Mouse (Mus musculus) forebrain, embryonic 15.5 days (tissue): ENCODE data around the gene Plvap. TPM values are rescaled to one million over a fixed set of nuclear protein-coding genes. Genes with fewer than 3 reads are reported as not detected.

Experiments used
- ATAC-seq: fragments of 200-750 bp; cut with Nextera tagmentation; replicated peaks from 2 replicates; pipeline ENCODE4 v1.8.0; 2017; ENCODE audit warnings: mild to moderate bottlenecking, moderate TSS enrichment, moderate library complexity
- H3K27ac ChIP-seq: fragments of 300-500 bp; sonication (generic); replicated peaks from 2 replicates; pipeline ENCODE4 v1.5.1; 2015; ENCODE audit warnings: mild to moderate bottlenecking, inconsistent platforms
- H3K27me3 ChIP-seq: fragments of 300-500 bp; sonication (generic); 2 replicates; pipeline ENCODE4 v1.6.1; 2015; ENCODE audit warnings: inconsistent platforms
- H3K36me3 ChIP-seq: fragments of 300-500 bp; sonication (generic); 2 replicates; pipeline ENCODE4 v1.6.1; 2015; ENCODE audit warnings: mild to moderate bottlenecking, inconsistent platforms
- H3K4me1 ChIP-seq: fragments of 300-500 bp; sonication (generic); 2 replicates; pipeline ENCODE4 v1.6.1; 2015; ENCODE audit warnings: inconsistent platforms
- H3K4me2 ChIP-seq: fragments of 300-500 bp; sonication (generic); replicated peaks from 2 replicates; pipeline ENCODE4 v1.6.1; 2015; ENCODE audit warnings: mild to moderate bottlenecking, inconsistent platforms
- H3K4me3 ChIP-seq: fragments of 300-500 bp; sonication (generic); 2 replicates; pipeline ENCODE4 v1.5.1; 2015; ENCODE audit warnings: mild to moderate bottlenecking, inconsistent platforms
- H3K9ac ChIP-seq: fragments of 300-500 bp; sonication (generic); replicated peaks from 2 replicates; pipeline ENCODE4 v1.6.1; 2015; ENCODE audit warnings: mild to moderate bottlenecking, inconsistent platforms
- H3K9me3 ChIP-seq: fragments of 300-500 bp; sonication (generic); 2 replicates; pipeline ENCODE4 v1.6.1; 2016; ENCODE audit warnings: inconsistent platforms
- WGBS: fragments of 180-500 bp; shearing (Covaris S2); methylation state at CpG from one replicate; pipeline ENCODE4 v1.1.7; 2015; ENCODE audit warnings: mixed read lengths; 5-methylcytosine and 5-hydroxymethylcytosine counted together
- polyA plus RNA-seq: library from polyadenylated mRNA; unstranded; fragments of >200 nt; fragmentation: Nextera tagmentation; extraction: Ambion mirVana; gene quantifications from 2 replicates; pipeline ENCODE4 v1.2.1, GENCODE M21; 2015

Plvap gene
- polyA plus RNA-seq, 1 experiment from 2014 or later = 6.0 TPM

DNA sequence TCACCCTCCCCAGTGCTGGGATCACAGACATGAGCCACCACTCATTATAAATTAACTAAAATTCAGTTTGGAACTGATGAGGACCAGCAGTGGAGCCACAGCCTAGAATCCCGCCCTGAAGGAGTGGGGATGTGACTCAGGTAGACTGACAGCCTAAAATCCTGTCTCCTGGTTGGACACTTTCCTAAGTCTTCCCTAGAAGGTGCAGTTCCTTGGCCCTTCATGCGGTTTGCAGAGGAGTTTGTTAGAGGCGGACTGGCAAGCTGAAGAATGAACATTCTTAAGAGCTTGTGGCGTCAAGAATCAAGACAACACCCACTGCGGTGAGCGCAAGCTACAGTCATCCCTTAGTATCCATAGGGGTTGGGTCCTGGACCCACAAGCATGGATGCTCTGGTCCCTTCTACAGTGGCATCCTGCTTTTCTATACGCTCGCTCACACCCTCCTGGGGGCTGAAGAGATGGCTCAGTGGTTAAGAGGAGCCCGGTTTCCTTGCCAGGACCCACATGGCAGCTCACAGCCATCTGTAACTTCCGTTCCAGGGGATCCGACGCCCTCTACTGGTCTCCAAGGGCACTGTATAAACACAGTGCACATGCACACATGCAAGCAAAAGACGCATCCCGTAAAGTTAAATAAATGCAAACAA, 34.2 kb downstream of the Plvap start:
- H3K4me1 ChIP-seq = peaks cover 27% of the 10 kb centered on the region
- peak overlapping the region; percentile 95 for H3K27ac ChIP-seq
- H3K27me3 ChIP-seq = no peaks in the 10 kb centered on the region
- no peaks in the 10 kb centered on the region for H3K9me3 ChIP-seq
- 35% methylated on average over 14 of the region's 14 CpGs for WGBS
- H3K4me2 ChIP-seq = peak overlapping the region; percentile 82
- peak; percentile 0; the same call in 1 of the 2 replicates for ATAC-seq
- H3K9ac ChIP-seq = peak overlapping the region; percentile 63; the same call in 1 of the 2 replicates
- H3K4me3 ChIP-seq = peak overlapping the region; percentile 60
- peaks cover 65% of the 10 kb centered on the region for H3K36me3 ChIP-seq

DNA sequence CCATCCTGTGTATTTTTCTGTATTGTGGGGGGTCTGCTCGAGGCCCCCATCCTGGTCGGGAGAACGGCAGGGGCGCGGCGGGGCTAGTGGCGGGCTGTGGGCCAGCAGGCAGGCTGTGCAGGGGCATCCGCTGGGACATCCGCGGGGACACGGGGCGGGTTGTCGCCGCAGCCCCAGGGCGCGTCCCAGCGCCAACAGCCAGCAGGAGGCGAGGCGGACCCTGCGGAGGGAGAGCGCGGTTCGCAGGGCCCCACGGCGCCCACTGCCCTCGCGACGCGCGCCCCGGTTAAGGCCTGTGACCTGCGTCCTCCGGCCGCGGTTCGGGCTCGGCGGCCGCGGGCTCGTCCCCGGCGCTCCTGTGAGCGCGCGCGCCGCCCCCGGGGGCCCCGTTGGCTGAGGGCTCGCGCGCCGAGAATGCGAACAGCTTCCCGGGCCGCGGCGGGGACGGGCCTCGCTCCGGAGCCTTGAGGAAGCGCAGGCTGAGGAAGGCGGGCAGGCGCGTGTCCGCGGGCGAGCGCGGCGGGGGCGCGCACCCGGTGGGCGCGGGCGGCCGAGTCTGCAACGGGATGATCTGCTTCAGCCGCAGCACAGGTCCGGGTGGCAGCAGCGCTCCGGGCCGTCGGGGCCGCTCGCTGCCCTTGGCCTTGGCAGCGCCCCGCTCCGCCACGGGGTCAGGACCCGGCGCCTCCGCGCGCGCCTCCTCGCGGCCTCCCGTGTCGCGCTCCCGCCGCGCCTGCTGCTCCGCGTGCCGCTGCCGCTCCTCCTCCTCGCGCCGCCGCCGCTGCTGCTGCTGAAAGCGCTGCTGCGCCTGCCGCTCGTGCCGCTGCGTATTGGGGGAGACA, 35.2 kb downstream of the Plvap start:
- Histone ChIP-seq H3K4me1 (peaks cover 20% of the 10 kb centered on the region), H3K27ac (peak overlapping the region; percentile 95), H3K4me3 (peak overlapping the region; percentile 60), H3K27me3 (no peaks in the 10 kb centered on the region), H3K36me3 (peaks cover 65% of the 10 kb centered on the region), H3K4me2 (peak overlapping the region; percentile 82), H3K9me3 (no peaks in the 10 kb centered on the region), H3K9ac (peak overlapping the region; percentile 63)
- WGBS = under 1% methylated on average over 76 of the region's 121 CpGs
- ATAC-seq = peak; percentile 70

DNA sequence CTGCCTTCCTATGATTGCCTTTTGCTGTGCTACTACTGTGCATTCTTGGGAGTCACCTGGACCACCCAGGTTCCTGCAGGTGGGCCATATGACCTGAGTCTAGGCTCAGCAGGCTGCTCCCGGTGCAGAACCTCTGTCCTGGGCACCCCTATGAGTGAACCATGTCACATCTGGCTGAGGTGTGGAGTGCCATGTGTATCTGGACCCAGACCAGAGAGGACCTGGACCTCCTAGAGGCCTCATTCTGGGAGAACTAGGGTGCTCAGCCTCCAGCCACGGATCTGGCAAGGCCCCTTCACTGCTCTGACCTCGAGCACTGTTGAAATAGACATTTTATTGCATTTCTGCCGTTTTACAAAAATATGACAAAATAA, 35.9 kb downstream of the Plvap start:
- H3K9ac ChIP-seq = peak overlapping the region; percentile 63
- WGBS = 33% methylated on average over 4 of the region's 4 CpGs
- peak; percentile 9; the same call in 1 of the 2 replicates for ATAC-seq
- H3K4me2 ChIP-seq = peak overlapping the region; percentile 82
- H3K36me3 ChIP-seq = peaks cover 62% of the 10 kb centered on the region
- no peaks in the 10 kb centered on the region for H3K9me3 ChIP-seq
- H3K27me3 ChIP-seq = no peaks in the 10 kb centered on the region
- peak overlapping the region; percentile 60 for H3K4me3 ChIP-seq
- H3K4me1 ChIP-seq = peaks cover 25% of the 10 kb centered on the region
- peak overlapping the region; percentile 95 for H3K27ac ChIP-seq

DNA sequence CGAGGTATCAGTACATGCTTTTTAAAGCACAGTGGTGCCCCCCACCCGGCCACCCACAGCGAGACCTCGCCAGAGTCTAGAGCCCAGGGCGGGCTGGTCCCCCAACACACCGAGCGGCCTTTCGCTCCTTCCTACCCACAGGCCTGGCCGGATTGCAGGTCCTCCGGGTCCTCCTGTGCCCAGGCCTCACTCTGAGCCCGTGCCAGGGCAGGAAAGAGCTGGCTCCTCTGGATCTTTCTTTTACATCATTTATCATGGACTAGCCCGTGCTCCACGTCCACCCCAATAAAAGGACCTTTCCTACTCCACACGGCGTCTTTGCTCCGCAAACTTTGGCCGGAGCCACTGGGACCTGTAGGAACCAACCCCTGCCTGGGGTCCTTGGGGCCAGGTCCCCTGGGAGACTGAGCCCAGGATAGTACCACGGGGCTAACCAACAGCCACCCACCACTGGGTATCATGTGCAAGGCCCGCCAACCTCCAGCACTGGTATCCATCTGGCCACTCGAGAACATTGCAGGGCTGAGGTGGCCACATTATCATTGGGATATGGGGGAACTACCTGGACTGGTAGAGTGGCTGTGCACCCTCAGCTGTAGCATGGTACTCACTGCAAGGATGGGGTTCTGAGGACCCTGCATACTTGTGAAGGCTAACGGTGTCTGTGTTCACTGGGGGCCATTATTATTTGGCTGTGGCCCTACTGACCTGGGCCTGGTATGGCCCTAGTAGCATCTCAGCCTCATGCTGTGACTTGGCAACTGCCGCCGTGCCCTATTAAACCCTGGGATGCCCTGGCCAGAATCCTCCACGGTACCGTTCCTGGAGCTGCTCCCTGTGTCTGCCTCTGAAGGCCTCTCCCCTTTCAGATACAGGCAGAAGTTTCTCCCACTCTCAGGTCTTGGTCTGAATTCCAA, 36.5 kb downstream of the Plvap start:
- Histone ChIP-seq H3K36me3 (peaks cover 55% of the 10 kb centered on the region), H3K27me3 (no peaks in the 10 kb centered on the region), H3K9me3 (no peaks in the 10 kb centered on the region), H3K4me2 (no peak overlapping the region; the same call in 1 of the 2 replicates), H3K9ac (no peak overlapping the region), H3K27ac (no peak overlapping the region), H3K4me3 (no peak overlapping the region), H3K4me1 (peaks cover 31% of the 10 kb centered on the region)
- no peak for ATAC-seq
- 92% methylated on average over 25 of the region's 25 CpGs for WGBS

DNA sequence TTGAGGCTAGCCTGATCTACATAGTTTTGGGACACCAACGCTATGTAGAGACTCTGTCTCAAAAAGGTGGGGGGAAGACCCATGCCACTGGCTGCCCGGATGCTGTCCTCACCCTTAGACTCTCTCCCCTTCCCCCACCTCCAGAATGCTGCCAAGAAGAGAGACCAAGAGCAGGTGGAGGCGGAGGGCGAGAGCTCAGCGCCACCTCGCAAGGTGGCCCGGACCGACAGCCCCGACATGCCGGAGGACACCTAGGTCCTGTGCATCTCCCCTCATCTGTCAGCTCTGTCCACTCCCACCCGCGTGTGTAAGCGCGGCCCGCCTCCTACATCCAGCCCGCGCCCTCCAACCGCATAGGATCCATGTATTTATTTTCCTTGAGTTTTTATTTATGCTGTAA, 37.2 kb downstream of the Plvap start:
- no peak for ATAC-seq
- Histone ChIP-seq H3K4me2 (no peak overlapping the region), H3K9ac (no peak overlapping the region), H3K27me3 (no peaks in the 10 kb centered on the region), H3K4me3 (no peak overlapping the region), H3K27ac (no peak overlapping the region), H3K36me3 (peaks cover 48% of the 10 kb centered on the region), H3K9me3 (no peaks in the 10 kb centered on the region), H3K4me1 (peaks cover 36% of the 10 kb centered on the region)
- WGBS = 95% methylated on average over 18 of the region's 18 CpGs

DNA sequence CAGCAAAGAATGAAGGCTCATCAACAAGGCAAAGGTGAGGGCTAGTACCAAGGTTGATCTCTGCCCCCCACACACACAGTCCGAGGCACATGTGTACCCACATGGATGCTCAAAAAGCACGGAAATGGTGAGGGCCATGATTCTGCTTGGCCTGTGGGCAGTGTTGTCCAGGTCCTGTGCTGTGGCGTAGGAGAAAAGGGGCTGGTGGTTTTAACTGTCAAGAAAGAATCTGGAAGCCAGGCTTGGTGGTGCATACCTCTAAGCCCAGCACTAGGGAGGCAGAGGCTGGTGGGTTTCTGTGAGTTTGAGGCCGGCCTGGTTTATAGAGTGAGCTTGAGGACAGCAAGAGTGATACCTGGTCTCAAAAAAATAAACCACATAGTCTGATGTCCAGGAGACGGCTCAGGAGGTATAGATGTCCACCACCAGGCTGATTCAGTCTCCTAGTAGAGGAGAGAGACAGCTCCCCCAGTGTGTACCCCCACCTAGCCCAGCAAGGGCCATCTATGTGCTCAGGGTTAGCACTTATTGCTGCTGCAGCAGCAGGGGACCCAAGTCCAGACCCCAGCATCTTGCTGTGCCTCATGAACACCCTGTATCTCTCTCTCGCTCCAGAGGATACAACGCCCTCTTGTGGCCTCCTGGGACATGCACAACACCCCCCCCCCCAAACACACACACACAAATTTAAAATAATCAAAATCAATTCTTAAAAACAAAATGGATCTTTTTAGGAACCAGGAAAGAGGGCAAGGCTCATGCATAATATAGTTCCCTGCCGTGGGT, 38.8 kb downstream of the Plvap start:
- 88% methylated on average over 8 of the region's 8 CpGs for WGBS
- no peak overlapping the region for H3K27ac ChIP-seq
- peaks cover 36% of the 10 kb centered on the region for H3K36me3 ChIP-seq

DNA sequence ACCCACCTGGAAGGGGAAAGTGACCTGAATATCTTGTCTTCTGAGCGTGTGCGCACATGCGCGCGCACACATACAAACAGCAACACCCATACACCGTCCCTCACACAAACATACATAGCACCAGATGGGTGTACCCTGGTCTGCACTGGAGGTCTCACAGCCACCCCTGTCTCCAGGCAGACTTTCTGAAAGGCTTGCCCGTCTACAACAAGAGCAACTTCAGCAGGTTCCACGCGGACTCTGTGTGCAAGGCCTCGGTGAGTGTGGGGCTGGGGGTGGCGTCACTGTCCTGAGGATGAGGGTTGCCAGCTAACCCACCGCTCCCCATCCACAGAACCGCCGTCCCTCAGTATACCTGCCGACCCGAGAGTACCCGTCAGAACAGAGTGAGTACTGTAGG, 39.7 kb downstream of the Plvap start:
- Histone ChIP-seq H3K27ac (no peak overlapping the region), H3K4me3 (no peak overlapping the region), H3K9me3 (no peaks in the 10 kb centered on the region), H3K9ac (no peak overlapping the region), H3K36me3 (peaks cover 36% of the 10 kb centered on the region), H3K4me2 (no peak overlapping the region), H3K4me1 (peaks cover 30% of the 10 kb centered on the region), H3K27me3 (no peaks in the 10 kb centered on the region)
- 95% methylated on average over 17 of the region's 17 CpGs for WGBS
- ATAC-seq = no peak

More for the DNA sequence above, 38.8 kb downstream of the Plvap start:
- Histone ChIP-seq H3K9ac (no peak overlapping the region), H3K27me3 (no peaks in the 10 kb centered on the region), H3K4me2 (no peak overlapping the region), H3K4me3 (no peak overlapping the region), H3K9me3 (no peaks in the 10 kb centered on the region), H3K4me1 (peaks cover 39% of the 10 kb centered on the region)
- ATAC-seq = no peak

DNA sequence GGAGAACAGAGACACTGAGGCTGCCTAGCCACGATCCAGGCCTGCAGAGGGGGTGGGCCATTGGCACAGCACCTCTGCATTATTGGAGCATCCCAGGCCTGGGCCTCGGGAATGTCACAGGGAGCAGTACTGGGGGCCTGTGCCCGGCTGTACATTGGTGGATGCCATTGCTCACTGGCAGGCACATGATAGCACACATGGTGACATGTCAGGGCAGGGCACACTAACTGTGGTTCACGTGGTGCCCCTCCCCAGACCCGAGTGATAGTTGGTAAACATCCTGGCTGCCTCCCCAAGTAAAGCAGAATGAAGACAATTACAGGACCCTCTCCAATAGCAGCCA, 40.7 kb downstream of the Plvap start:
- 81% methylated on average over 5 of the region's 5 CpGs for WGBS
- Histone ChIP-seq H3K9ac (no peak overlapping the region), H3K9me3 (no peaks in the 10 kb centered on the region), H3K27me3 (no peaks in the 10 kb centered on the region), H3K4me3 (0 out of 2 replicates have a peak overlapping the region, but pooled peaks have one; percentile 76), H3K4me2 (no peak overlapping the region), H3K36me3 (peaks cover 36% of the 10 kb centered on the region), H3K27ac (no peak overlapping the region), H3K4me1 (peaks cover 27% of the 10 kb centered on the region)
- ATAC-seq = no peak

DNA sequence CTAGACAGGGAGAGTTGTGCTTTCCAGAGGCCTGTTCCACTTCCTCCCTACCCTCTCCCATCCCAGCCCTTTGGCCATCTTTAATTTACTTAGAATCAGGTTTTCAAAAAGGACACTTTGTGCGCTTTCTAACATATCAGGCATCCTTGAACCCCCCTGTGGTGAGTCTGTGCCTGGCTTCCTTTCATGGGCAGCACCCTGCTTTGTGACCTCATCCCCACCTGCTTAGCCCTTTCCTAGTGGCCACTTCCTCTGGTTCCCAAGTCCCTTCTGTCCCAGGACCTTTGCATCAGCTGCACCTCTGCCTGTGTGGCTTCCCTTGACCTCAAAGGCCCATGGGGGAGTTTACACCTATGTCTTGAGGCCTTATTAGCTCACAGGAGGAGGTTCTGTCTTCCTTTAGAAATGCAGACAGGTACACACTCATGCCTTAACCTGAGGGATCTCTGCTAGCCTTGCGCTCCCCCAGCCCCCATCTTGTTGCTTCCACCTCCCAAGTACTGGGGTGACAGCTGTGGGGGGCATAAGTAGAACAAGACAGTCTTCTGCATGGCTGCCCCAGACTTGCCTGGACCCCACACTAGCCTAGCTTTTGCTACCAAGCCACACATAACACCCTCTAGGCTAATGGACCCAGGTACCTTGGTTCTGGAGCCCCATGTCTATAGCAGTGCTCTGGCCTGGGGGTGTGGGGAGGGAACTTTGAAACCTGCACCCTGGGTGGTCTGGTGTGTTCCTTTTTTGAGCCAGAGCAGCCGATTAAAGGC, 41.2 kb downstream of the Plvap start:
- H3K4me2 ChIP-seq = peak overlapping the region; percentile 77
- no peak for ATAC-seq
- 79% methylated on average over 3 of the region's 3 CpGs for WGBS
- H3K9ac ChIP-seq = peak overlapping the region; percentile 70
- H3K27me3 ChIP-seq = no peaks in the 10 kb centered on the region
- no peaks in the 10 kb centered on the region for H3K9me3 ChIP-seq
- H3K36me3 ChIP-seq = peaks cover 36% of the 10 kb centered on the region
- no peak overlapping the region for H3K27ac ChIP-seq
- peaks cover 28% of the 10 kb centered on the region for H3K4me1 ChIP-seq
- H3K4me3 ChIP-seq = peak overlapping the region; percentile 76

DNA sequence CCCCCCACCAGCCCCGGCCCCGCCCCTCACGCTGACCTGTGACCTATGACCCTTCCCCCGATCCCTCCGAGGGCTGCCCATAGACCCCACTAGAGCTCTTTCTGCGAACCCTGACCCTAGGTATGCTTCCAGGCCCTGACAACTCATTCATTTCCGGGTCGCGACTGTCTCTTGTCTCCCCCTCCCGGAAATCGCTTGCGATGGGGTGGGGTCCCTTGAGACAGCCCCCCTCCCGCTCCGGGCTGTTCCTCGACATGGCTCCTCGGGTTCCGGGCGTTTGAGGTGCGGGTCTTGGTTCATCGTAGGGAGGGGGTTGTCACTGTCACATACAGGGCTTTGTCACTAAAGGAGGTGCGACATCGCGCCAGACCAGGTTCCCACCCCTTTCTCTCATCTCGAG, 42.1 kb downstream of the Plvap start:
- Histone ChIP-seq H3K4me1 (peaks cover 31% of the 10 kb centered on the region), H3K9me3 (no peaks in the 10 kb centered on the region), H3K36me3 (peaks cover 28% of the 10 kb centered on the region), H3K9ac (peak overlapping the region; percentile 70), H3K27ac (peak overlapping the region; percentile 86), H3K27me3 (no peaks in the 10 kb centered on the region), H3K4me3 (peak overlapping the region; percentile 76), H3K4me2 (peak overlapping the region; percentile 77)
- under 1% methylated on average over 24 of the region's 24 CpGs for WGBS
- peak; percentile 32 for ATAC-seq

DNA sequence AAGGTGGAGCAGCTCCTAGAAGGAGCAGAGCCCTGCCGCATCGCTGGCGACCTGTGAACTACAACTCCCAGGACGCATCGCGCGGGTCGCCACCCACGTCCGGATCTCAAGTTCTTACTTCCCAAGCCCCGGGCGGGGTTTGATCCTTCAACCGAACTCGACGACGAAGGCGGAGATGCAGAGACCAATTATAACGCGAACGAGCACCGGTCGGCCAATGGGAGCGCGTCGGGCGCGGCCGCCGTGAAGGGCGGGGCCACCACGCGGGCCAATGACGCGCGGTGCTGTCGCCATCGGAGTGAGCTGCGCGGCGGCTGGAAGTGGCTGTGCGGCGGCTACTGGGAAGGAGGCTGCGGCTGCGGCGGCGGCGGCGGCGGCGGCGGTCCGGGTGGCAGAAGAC, 42.6 kb downstream of the Plvap start, which contains the start of gene Dda1:
Gene Dda1 (plus strand): TSS at position 284 of the 400 bp plus-strand sequence.
- WGBS = under 1% methylated on average over 39 of the region's 52 CpGs
- Histone ChIP-seq H3K4me1 (peaks cover 36% of the 10 kb centered on the region), H3K9me3 (no peaks in the 10 kb centered on the region), H3K4me3 (peak within 1 kb of the TSS; percentile 76), H3K4me2 (peak within 1 kb of the TSS; percentile 77), H3K27ac (peak within 1 kb of the TSS; percentile 86), H3K27me3 (no peaks in the 10 kb centered on the region), H3K36me3 (peaks cover 23% of the 10 kb centered on the region), H3K9ac (peak within 1 kb of the TSS; percentile 70)
- peak; percentile 90 for ATAC-seq
